Mouse (Mus musculus): ENCODE measurements around the gene Tox2. TPM values are rescaled to one million over a fixed set of nuclear protein-coding genes. Genes with fewer than 3 reads are reported as not detected.

The Tox2 gene
- polyA plus RNA-seq, 1 experiment = 12.1 TPM

DNA sequence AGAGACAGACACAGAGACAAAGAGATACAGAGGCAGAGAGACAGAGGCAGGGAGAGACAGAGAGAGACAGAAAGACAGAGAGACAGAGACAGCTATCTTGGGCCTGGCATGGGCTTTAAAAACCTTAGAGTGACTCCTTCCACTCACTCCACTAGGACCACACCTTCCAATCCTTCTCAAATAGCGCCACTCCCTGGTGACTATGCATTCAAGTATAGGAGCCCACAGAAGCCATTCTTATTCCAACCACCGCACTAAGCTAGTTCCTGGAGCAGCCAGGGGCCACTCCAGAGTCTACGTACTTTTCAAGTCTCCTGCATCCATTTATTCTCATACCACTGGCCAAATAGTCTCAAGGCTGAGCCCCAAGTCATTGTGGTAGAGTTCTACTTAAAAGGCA lies 115.9 kb downstream of the Tox2 start:
- no peak for DNase-seq (ENCODE audit: low read depth in 1 of 2, low spot score in 2 of 2)
- Histone ChIP-seq H3K4me1 (ENCODE audit: control insufficient read depth, insufficient read depth, insufficient read length) (no peaks in the 10 kb centered on the region; the same call in 1 of the 2 replicates), H3K4me3 (ENCODE audit: extremely low read depth, insufficient read depth, insufficient read length) (no peak overlapping the region), H3K27ac (ENCODE audit: insufficient read depth, low read length) (no peak overlapping the region), H3K36me3 (ENCODE audit: control insufficient read depth, insufficient read depth, low read length) (no peaks in the 10 kb centered on the region), H3K27me3 (ENCODE audit: control insufficient read depth, insufficient read depth, low read length) (no peaks in the 10 kb centered on the region)
- 93% methylated on average over 3 of the region's 3 CpGs for WGBS
- TF ChIP-seq POLR2A (IDR thresholded peaks at IDR 0.05; ENCODE audit: low read depth, low read length) (no peak), CTCF (IDR thresholded peaks at IDR 0.05; ENCODE audit: extremely low read depth, insufficient read depth, insufficient read length, insufficient replicate concordance) (no peak)

DNA sequence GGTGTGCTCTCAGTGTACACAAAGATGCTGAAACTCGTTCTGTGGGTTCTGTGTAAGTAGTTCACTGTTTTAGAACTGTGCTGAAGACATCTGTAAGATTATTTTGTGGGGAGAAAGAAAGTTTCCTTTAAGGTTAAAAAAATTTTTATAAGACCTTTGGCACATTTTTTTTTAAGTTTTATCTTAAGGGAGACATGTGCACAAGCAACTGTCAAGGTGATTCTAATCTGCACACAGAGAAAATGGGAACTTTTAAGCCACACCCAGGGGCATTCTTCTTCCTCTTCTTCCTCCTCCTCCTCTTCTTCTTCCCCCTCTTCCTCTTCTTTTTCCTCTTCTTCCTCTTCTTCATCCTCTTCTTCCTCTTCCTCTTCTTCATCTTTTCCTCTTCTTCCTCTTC lies 120.2 kb downstream of the Tox2 start:
- WGBS = 44% methylated on average over 1 of the region's 1 CpGs
- DNase-seq (ENCODE audit: low read depth in 1 of 2, low spot score in 2 of 2) = no peak

DNA sequence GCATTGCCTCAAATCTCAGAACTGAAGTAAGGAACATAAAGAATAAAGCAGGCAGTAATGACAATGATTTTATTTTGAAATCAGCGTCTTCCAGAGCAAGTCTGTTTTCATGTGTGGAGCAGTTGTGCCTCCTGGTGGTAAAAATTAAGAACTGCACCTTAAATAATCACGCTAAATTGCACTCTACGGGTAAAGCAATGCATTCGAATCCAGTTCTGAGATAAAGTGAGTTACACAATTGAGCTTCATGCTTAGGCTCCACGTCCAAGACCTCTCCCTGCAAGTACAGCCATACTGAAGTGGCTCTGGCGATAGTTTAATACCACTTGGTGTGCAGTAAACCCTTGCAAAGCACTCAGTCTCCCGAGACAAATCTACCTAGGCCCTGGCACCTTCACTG lies 127.8 kb downstream of the Tox2 start:
- no peak overlapping the region for H3K27ac ChIP-seq (ENCODE audit: insufficient read depth, low read length)
- no peak for DNase-seq (ENCODE audit: low read depth in 1 of 2, low spot score in 2 of 2)
- 0 out of 2 replicates have a peak, but pooled peaks cover 2% of the 10 kb centered on the region for H3K27me3 ChIP-seq (ENCODE audit: control insufficient read depth, insufficient read depth, low read length)
- H3K4me3 ChIP-seq (ENCODE audit: extremely low read depth, insufficient read depth, insufficient read length) = no peak overlapping the region
- no peaks in the 10 kb centered on the region for H3K36me3 ChIP-seq (ENCODE audit: control insufficient read depth, insufficient read depth, low read length)
- TF ChIP-seq POLR2A (IDR thresholded peaks at IDR 0.05; ENCODE audit: low read depth, low read length) (no peak), CTCF (IDR thresholded peaks at IDR 0.05; ENCODE audit: extremely low read depth, insufficient read depth, insufficient read length, insufficient replicate concordance) (no peak)
- H3K4me1 ChIP-seq (ENCODE audit: control insufficient read depth, insufficient read depth, insufficient read length) = no peaks in the 10 kb centered on the region
- WGBS = 20% methylated on average over 7 of the region's 7 CpGs

More for the DNA sequence above, 120.2 kb downstream of the Tox2 start:
- H3K27me3 ChIP-seq (ENCODE audit: control insufficient read depth, insufficient read depth, low read length) = no peaks in the 10 kb centered on the region
- no peaks in the 10 kb centered on the region for H3K36me3 ChIP-seq (ENCODE audit: control insufficient read depth, insufficient read depth, low read length)
- TF ChIP-seq CTCF (IDR thresholded peaks at IDR 0.05; ENCODE audit: extremely low read depth, insufficient read depth, insufficient read length, insufficient replicate concordance) (no peak), POLR2A (IDR thresholded peaks at IDR 0.05; ENCODE audit: low read depth, low read length) (no peak)
- H3K4me1 ChIP-seq (ENCODE audit: control insufficient read depth, insufficient read depth, insufficient read length) = no peaks in the 10 kb centered on the region; the same call in 1 of the 2 replicates
- H3K27ac ChIP-seq (ENCODE audit: insufficient read depth, low read length) = no peak overlapping the region
- no peak overlapping the region for H3K4me3 ChIP-seq (ENCODE audit: extremely low read depth, insufficient read depth, insufficient read length)

DNA sequence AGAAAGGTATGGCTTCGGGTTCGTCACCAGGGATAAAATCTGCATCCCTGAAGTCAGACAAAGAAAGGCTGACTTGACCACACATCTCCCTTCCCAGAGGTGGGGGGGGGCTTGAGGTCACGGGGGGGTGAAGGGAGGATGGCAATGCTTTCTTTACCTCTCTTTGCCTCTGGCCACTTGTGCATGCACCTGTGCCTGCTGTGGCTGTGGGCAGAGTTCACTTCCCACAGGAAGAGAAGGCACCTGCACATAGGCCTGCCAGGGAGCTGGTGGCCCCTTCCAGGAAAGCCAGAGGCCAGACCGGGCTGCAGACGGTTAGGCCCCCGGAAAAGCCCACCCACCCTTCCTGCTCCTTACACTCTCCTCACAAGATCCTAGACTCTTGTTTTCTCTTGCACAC lies 128.5 kb downstream of the Tox2 start:
- Histone ChIP-seq H3K27ac (ENCODE audit: insufficient read depth, low read length) (no peak overlapping the region), H3K36me3 (ENCODE audit: control insufficient read depth, insufficient read depth, low read length) (no peaks in the 10 kb centered on the region), H3K27me3 (ENCODE audit: control insufficient read depth, insufficient read depth, low read length) (0 out of 2 replicates have a peak, but pooled peaks cover 2% of the 10 kb centered on the region), H3K4me1 (ENCODE audit: control insufficient read depth, insufficient read depth, insufficient read length) (no peaks in the 10 kb centered on the region), H3K4me3 (ENCODE audit: extremely low read depth, insufficient read depth, insufficient read length) (no peak overlapping the region)
- DNase-seq (ENCODE audit: low read depth in 1 of 2, low spot score in 2 of 2) = no peak
- TF ChIP-seq CTCF (IDR thresholded peaks at IDR 0.05; ENCODE audit: extremely low read depth, insufficient read depth, insufficient read length, insufficient replicate concordance) (no peak), POLR2A (IDR thresholded peaks at IDR 0.05; ENCODE audit: low read depth, low read length) (no peak)
- 45% methylated on average over 6 of the region's 6 CpGs for WGBS

DNA sequence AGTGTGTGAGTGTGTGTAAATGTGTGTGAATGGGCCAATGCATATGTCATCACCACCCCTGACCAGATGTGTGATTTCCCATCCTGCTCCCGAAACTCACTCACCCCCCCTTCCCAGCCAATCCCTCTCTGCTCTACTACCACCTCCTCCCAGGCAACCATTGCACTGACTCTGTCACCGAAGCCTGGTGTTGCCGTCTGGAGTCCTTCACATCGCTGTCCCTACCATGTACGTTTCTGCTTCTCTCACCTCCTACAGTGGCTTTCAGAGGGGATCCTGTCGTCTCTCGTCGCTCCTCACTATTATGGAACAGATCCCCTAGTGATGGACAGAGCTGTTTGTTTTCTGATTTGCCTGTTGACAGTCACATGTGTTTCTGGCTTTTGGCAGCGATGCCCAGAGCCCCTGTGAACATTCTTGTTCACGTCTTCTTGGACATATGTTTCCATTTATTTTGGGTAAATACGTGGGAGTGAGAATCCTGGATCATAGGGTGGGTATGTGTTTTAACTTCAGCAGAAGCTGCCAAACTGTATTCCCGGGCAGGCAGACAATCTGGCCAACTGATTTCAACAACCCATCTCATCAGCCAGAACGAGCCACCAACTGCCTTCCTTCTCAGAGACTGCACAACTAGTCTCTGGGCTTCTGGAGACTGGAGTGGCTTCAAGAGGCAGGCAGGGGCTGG lies 129.6 kb downstream of the Tox2 start:
- H3K4me1 ChIP-seq (ENCODE audit: control insufficient read depth, insufficient read depth, insufficient read length) = no peaks in the 10 kb centered on the region
- 82% methylated on average over 13 of the region's 13 CpGs for WGBS

DNA sequence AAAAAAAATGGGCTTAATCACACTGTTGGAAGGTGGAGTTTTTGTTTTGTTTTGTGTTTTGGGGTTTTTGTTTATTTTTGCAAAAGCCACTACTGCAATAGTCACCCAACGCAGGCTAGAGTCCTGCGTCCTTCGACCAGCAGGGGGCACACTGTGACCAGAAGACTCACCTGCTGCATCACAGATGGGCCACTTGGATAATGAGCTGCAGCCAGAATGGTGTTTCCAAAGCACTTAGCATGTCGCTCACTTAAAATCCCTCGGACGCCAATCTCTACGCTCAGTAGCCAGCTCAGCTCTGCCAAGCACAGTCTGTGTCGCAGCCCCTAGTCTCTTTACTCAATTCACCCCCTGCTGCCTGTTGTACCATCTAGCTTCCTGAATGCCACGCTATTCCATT lies 137.3 kb downstream of the Tox2 start:
- H3K27me3 ChIP-seq (ENCODE audit: control insufficient read depth, insufficient read depth, low read length) = peaks cover 5% of the 10 kb centered on the region; the same call in 1 of the 2 replicates
- no peaks in the 10 kb centered on the region for H3K4me1 ChIP-seq (ENCODE audit: control insufficient read depth, insufficient read depth, insufficient read length)
- no peak overlapping the region for H3K4me3 ChIP-seq (ENCODE audit: extremely low read depth, insufficient read depth, insufficient read length)
- 39% methylated on average over 9 of the region's 9 CpGs for WGBS
- no peaks in the 10 kb centered on the region for H3K36me3 ChIP-seq (ENCODE audit: control insufficient read depth, insufficient read depth, low read length)
- TF ChIP-seq CTCF (IDR thresholded peaks at IDR 0.05; ENCODE audit: extremely low read depth, insufficient read depth, insufficient read length, insufficient replicate concordance) = peak; percentile 52; the same call in 1 of the 2 replicates
- TF ChIP-seq POLR2A (IDR thresholded peaks at IDR 0.05; ENCODE audit: low read depth, low read length) = no peak
- no peak overlapping the region for H3K27ac ChIP-seq (ENCODE audit: insufficient read depth, low read length)
- no peak for DNase-seq (ENCODE audit: low read depth in 1 of 2, low spot score in 2 of 2)

More for the DNA sequence above, 129.6 kb downstream of the Tox2 start:
- no peaks in the 10 kb centered on the region for H3K36me3 ChIP-seq (ENCODE audit: control insufficient read depth, insufficient read depth, low read length)
- TF ChIP-seq POLR2A (IDR thresholded peaks at IDR 0.05; ENCODE audit: low read depth, low read length) (no peak), CTCF (IDR thresholded peaks at IDR 0.05; ENCODE audit: extremely low read depth, insufficient read depth, insufficient read length, insufficient replicate concordance) (no peak)
- no peak overlapping the region for H3K4me3 ChIP-seq (ENCODE audit: extremely low read depth, insufficient read depth, insufficient read length)
- H3K27ac ChIP-seq (ENCODE audit: insufficient read depth, low read length) = no peak overlapping the region
- no peak for DNase-seq (ENCODE audit: low read depth in 1 of 2, low spot score in 2 of 2)
- 0 out of 2 replicates have a peak, but pooled peaks cover 2% of the 10 kb centered on the region for H3K27me3 ChIP-seq (ENCODE audit: control insufficient read depth, insufficient read depth, low read length)

DNA sequence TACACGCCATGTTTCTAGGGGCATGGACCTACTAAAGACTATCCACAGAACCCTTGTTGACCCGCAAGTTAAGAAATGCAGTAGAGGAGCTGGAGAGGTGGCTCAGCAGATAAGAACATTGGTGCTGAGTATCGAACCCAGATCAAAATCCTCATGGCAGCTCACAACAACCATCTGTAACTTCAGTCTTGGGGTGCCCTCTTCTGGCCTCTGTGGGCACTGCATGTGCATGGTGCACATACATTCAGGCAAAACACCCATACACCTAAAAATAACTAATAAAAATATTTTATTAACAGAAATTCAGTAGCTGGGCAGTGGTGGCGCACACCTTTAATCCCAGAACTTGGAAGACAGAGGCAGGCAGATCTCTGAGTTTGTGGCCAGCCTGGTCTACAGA lies 140.7 kb downstream of the Tox2 start:
- peaks cover 5% of the 10 kb centered on the region; the same call in 1 of the 2 replicates for H3K27me3 ChIP-seq (ENCODE audit: control insufficient read depth, insufficient read depth, low read length)

More for the DNA sequence above, 140.7 kb downstream of the Tox2 start:
- 90% methylated on average over 4 of the region's 4 CpGs for WGBS
- Histone ChIP-seq H3K4me1 (ENCODE audit: control insufficient read depth, insufficient read depth, insufficient read length) (no peaks in the 10 kb centered on the region), H3K27ac (ENCODE audit: insufficient read depth, low read length) (no peak overlapping the region), H3K36me3 (ENCODE audit: control insufficient read depth, insufficient read depth, low read length) (no peaks in the 10 kb centered on the region), H3K4me3 (ENCODE audit: extremely low read depth, insufficient read depth, insufficient read length) (no peak overlapping the region)
- no peak for DNase-seq (ENCODE audit: low read depth in 1 of 2, low spot score in 2 of 2)
- TF ChIP-seq CTCF (IDR thresholded peaks at IDR 0.05; ENCODE audit: extremely low read depth, insufficient read depth, insufficient read length, insufficient replicate concordance) = 0 out of 2 replicates have a peak, but pooled peaks have one; percentile 4
- TF ChIP-seq POLR2A (IDR thresholded peaks at IDR 0.05; ENCODE audit: low read depth, low read length) = no peak
